Mouse (Mus musculus) C2C12 (cell line): Measurements from ENCODE around the gene Inip.

Experiments used
- CEBPB ChIP-seq: IDR thresholded peaks from one replicate; pipeline ENCODE4 v1.6.1; 2011; ENCODE audit warnings: low read depth, mild to moderate bottlenecking, control low read depth, moderate library complexity
- CTCF ChIP-seq: IDR thresholded peaks from one replicate; pipeline ENCODE4 v1.5.1; 2011; ENCODE audit not compliant: control insufficient read depth, insufficient read depth, insufficient read length
- MAX ChIP-seq: IDR thresholded peaks from one replicate; pipeline ENCODE4 v1.6.1; 2011; ENCODE audit warnings: mild to moderate bottlenecking, control low read depth
- MYOD1 ChIP-seq: IDR thresholded peaks from one replicate; pipeline ENCODE4 v1.6.1; 2011; ENCODE audit warnings: low read depth; ENCODE audit not compliant: control insufficient read depth, insufficient read length
- MYOG ChIP-seq: IDR thresholded peaks from one replicate; pipeline ENCODE4 v1.6.1; 2011; ENCODE audit not compliant: control insufficient read depth, insufficient read length; ENCODE audit errors: extremely low read depth
- USF1 ChIP-seq: IDR thresholded peaks from one replicate; pipeline ENCODE4 v1.6.1; 2011; ENCODE audit warnings: low read depth, mild to moderate bottlenecking, control low read depth, moderate library complexity

DNA sequence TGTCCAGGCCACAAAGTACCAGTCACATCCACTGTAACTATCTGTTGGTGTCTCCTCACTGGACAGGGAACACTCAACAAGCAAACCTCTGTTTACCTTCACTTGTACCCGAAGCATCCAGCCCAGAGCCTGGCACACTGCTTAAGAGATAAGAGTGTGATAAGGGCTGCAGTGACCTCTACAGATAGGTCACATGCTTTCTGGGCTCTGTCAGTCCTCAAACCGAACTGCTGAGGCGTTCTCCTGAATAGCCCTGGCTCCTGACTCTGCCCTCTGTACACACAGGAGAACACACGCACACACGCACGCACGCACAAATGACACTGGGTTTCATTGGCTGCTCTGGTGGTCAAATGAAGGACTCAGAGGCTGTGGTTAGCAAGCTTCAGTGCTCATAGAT lies 12.7 kb upstream of the Inip start:
- TF ChIP-seq CTCF (no peak), USF1 (no peak), MYOD1 (no peak), MAX (no peak), CEBPB (no peak), MYOG (no peak)
